Mouse (Mus musculus) ovary, adult 2 months (tissue): Measurements from ENCODE around the gene Cyp3a16. TPM values are rescaled to one million over a fixed set of nuclear protein-coding genes. Genes with fewer than 3 reads are reported as not detected.

ENCODE experiments used
- polyA plus RNA-seq: library from polyadenylated mRNA; depleted of rRNA; stranded (reverse); fragments of >200 nt; gene quantifications from 2 replicates; pipeline ENCODE4 v1.2.3, GENCODE M21; 2012; rRNA removed

The Cyp3a16 gene
- polyA plus RNA-seq = not detected in 2 replicates

GRCm38 (mm10) chr5:145469623-145470022 is at the start of gene Cyp3a16:
Cyp3a16 (minus strand) TSS chr5:145469723.

Other genes starting within 250 kb of the Cyp3a16 start
- 11.3 and 13.6 TPM in 2 replicates for gene Zfp655, start 238.0 kb downstream of the Cyp3a16 start, polyA plus RNA-seq
- 27.8 and 30.3 TPM in 2 replicates for gene Zscan25, start 189.2 kb downstream of the Cyp3a16 start, polyA plus RNA-seq
- gene Cyp3a57, start 124.4 kb downstream of the Cyp3a16 start, polyA plus RNA-seq = not detected in 2 replicates
- not detected in 2 replicates for gene Cyp3a41b, start 115.0 kb upstream of the Cyp3a16 start, polyA plus RNA-seq